Mouse (Mus musculus): ENCODE data around the gene Selplg.
"Not testable (repeated sequence)": the region's sequence is repeated elsewhere in the genome, so short reads cannot be mapped to it uniquely, and the experiment has no call there.

The Selplg gene

GRCm38 (mm10) chr5:113826619-113827018 lies 5.8 kb downstream of the Selplg start:
- no peak for DNase-seq (ENCODE audit: low read depth, low spot score)

GRCm38 (mm10) chr5:113825558-113825957 lies 6.9 kb downstream of the Selplg start:
- DNase-seq (ENCODE audit: low read depth, low spot score) = no peak

- DNase-seq (ENCODE audit: low read depth, low spot score) = no peak
Observed at GRCm38 (mm10) chr5:113824228-113824627, 8.2 kb downstream of the Selplg start.

GRCm38 (mm10) chr5:113818572-113818971 lies 13.9 kb downstream of the Selplg start:
- DNase-seq (ENCODE audit: low read depth, low spot score) = no peak

GRCm38 (mm10) chr5:113815638-113816152 lies 16.7 kb downstream of the Selplg start:
- DNase-seq (ENCODE audit: low read depth, low spot score) = peak; percentile 90

GRCm38 (mm10) chr5:113815041-113815389 lies 17.4 kb downstream of the Selplg start:
- DNase-seq (ENCODE audit: low read depth, low spot score) = no peak

GRCm38 (mm10) chr5:113814111-113815040 lies 18.1 kb downstream of the Selplg start:
- DNase-seq (ENCODE audit: low read depth, low spot score) = no peak

GRCm38 (mm10) chr5:113813608-113814007 lies 18.8 kb downstream of the Selplg start:
- no peak for DNase-seq (ENCODE audit: low read depth, low spot score)

GRCm38 (mm10) chr5:113812638-113813037 lies 19.8 kb downstream of the Selplg start:
- no peak for DNase-seq (ENCODE audit: low read depth, low spot score)

- not testable (repeated sequence) for DNase-seq (ENCODE audit: low read depth, low spot score)
Observed at GRCm38 (mm10) chr5:113811824-113812420, 20.5 kb downstream of the Selplg start.

GRCm38 (mm10) chr5:113810111-113810510 lies 22.3 kb downstream of the Selplg start:
- no peak for DNase-seq (ENCODE audit: low read depth, low spot score)

- no peak for DNase-seq (ENCODE audit: low read depth, low spot score)
Observed at GRCm38 (mm10) chr5:113808177-113808576, 24.3 kb downstream of the Selplg start.

- no peak for DNase-seq (ENCODE audit: low read depth, low spot score)
Observed at GRCm38 (mm10) chr5:113807712-113808111, 24.7 kb downstream of the Selplg start.

- no peak for DNase-seq (ENCODE audit: low read depth, low spot score)
Observed at GRCm38 (mm10) chr5:113806414-113806813, 26.0 kb downstream of the Selplg start.

- no peak for DNase-seq (ENCODE audit: low read depth, low spot score)
Observed at GRCm38 (mm10) chr5:113805301-113805700, 27.1 kb downstream of the Selplg start.

GRCm38 (mm10) chr5:113804395-113804966 lies 28.0 kb downstream of the Selplg start:
- no peak for DNase-seq (ENCODE audit: low read depth, low spot score)

- DNase-seq (ENCODE audit: low read depth, low spot score) = peak; percentile 85
Observed at GRCm38 (mm10) chr5:113800280-113800679, 32.2 kb downstream of the Selplg start, which contains the start of gene Tmem119. Gene Tmem119 (minus strand): TSS chr5:113800516.

GRCm38 (mm10) chr5:113799691-113800090 lies 32.8 kb downstream of the Selplg start:
- DNase-seq (ENCODE audit: low read depth, low spot score) = no peak

GRCm38 (mm10) chr5:113798525-113798924 lies 33.9 kb downstream of the Selplg start:
- DNase-seq (ENCODE audit: low read depth, low spot score) = no peak

GRCm38 (mm10) chr5:113797149-113797882 lies 35.1 kb downstream of the Selplg start:
- no peak for DNase-seq (ENCODE audit: low read depth, low spot score)

GRCm38 (mm10) chr5:113796401-113797148 lies 35.9 kb downstream of the Selplg start:
- DNase-seq (ENCODE audit: low read depth, low spot score) = peak; percentile 89
